Mouse (Mus musculus): ENCODE data around the gene Rap1b.

Gene Rap1b

GRCm38 (mm10) chr10:117818600-117818999 is 27.2 kb downstream of the Rap1b start:
- DNase-seq (ENCODE audit: low read depth, low spot score), result no peak

GRCm38 (mm10) chr10:117816721-117817120 is 29.1 kb downstream of the Rap1b start:
- no peak for DNase-seq (ENCODE audit: low read depth, low spot score)

GRCm38 (mm10) chr10:117812501-117812900 is 33.3 kb downstream of the Rap1b start:
- DNase-seq (ENCODE audit: low read depth, low spot score), result no peak

GRCm38 (mm10) chr10:117811555-117811954 is 34.3 kb downstream of the Rap1b start:
- no peak for DNase-seq (ENCODE audit: low read depth, low spot score)

GRCm38 (mm10) chr10:117810506-117810905 is 35.3 kb downstream of the Rap1b start:
- no peak for DNase-seq (ENCODE audit: low read depth, low spot score)

GRCm38 (mm10) chr10:117808068-117808467 is 37.8 kb downstream of the Rap1b start:
- DNase-seq (ENCODE audit: low read depth, low spot score), result no peak

- DNase-seq (ENCODE audit: low read depth, low spot score), result no peak
Observed at GRCm38 (mm10) chr10:117805919-117806318, 39.9 kb downstream of the Rap1b start.

- DNase-seq (ENCODE audit: low read depth, low spot score), result no peak
Observed at GRCm38 (mm10) chr10:117803870-117804850, 41.7 kb downstream of the Rap1b start.

- DNase-seq (ENCODE audit: low read depth, low spot score), result no peak
Observed at GRCm38 (mm10) chr10:117801886-117802285, 43.9 kb downstream of the Rap1b start.

GRCm38 (mm10) chr10:117799806-117800205 is 46.0 kb downstream of the Rap1b start:
- DNase-seq (ENCODE audit: low read depth, low spot score), result no peak

GRCm38 (mm10) chr10:117798436-117799035 is 47.3 kb downstream of the Rap1b start:
- no peak for DNase-seq (ENCODE audit: low read depth, low spot score)

GRCm38 (mm10) chr10:117797684-117798083 is 48.2 kb downstream of the Rap1b start:
- DNase-seq (ENCODE audit: low read depth, low spot score), result no peak

GRCm38 (mm10) chr10:117797106-117797505 is 48.7 kb downstream of the Rap1b start:
- DNase-seq (ENCODE audit: low read depth, low spot score), result no peak

- no peak for DNase-seq (ENCODE audit: low read depth, low spot score)
Observed at GRCm38 (mm10) chr10:117796181-117796580, 49.7 kb downstream of the Rap1b start.

- no peak for DNase-seq (ENCODE audit: low read depth, low spot score)
Observed at GRCm38 (mm10) chr10:117795206-117795605, 50.6 kb downstream of the Rap1b start.

- DNase-seq (ENCODE audit: low read depth, low spot score), result no peak
Observed at GRCm38 (mm10) chr10:117793436-117794030, 52.3 kb downstream of the Rap1b start.

- peak; percentile 96 for DNase-seq (ENCODE audit: low read depth, low spot score)
Observed at GRCm38 (mm10) chr10:117792141-117793091, 53.4 kb downstream of the Rap1b start, which contains the start of gene Nup107. TSS of gene Nup107 (minus strand) at chr10:117792705.

- no peak for DNase-seq (ENCODE audit: low read depth, low spot score)
Observed at GRCm38 (mm10) chr10:117791171-117791470, 54.7 kb downstream of the Rap1b start.

GRCm38 (mm10) chr10:117790421-117791170 is 55.2 kb downstream of the Rap1b start:
- no peak for DNase-seq (ENCODE audit: low read depth, low spot score)

- no peak for DNase-seq (ENCODE audit: low read depth, low spot score)
Observed at GRCm38 (mm10) chr10:117790011-117790410, 55.8 kb downstream of the Rap1b start.

- DNase-seq (ENCODE audit: low read depth, low spot score), result no peak
Observed at GRCm38 (mm10) chr10:117784646-117785045, 61.2 kb downstream of the Rap1b start.
